Mouse (Mus musculus) ES-Bruce4 (cell line): Measurements from ENCODE around the gene Arrdc1. TPM values are rescaled to one million over a fixed set of nuclear protein-coding genes. Genes with fewer than 3 reads are reported as not detected.

Source experiments
- H3K27ac ChIP-seq: 2 replicates; pipeline ENCODE4 v1.5.1; 2012; ENCODE audit warnings: low read length, inconsistent platforms; ENCODE audit not compliant: insufficient read depth
- H3K27me3 ChIP-seq: 2 replicates; pipeline ENCODE4 v1.6.1; 2012; ENCODE audit warnings: mild to moderate bottlenecking, low read length, inconsistent platforms; ENCODE audit not compliant: control insufficient read depth, poor library complexity, insufficient read depth, severe bottlenecking
- H3K36me3 ChIP-seq: 2 replicates; pipeline ENCODE4 v1.6.1; 2012; ENCODE audit warnings: inconsistent platforms, mild to moderate bottlenecking, low read length, moderate library complexity; ENCODE audit not compliant: control insufficient read depth, poor library complexity, insufficient read depth, severe bottlenecking
- H3K4me1 ChIP-seq: one replicate; pipeline ENCODE4 v1.8.1; 2011; ENCODE audit warnings: low read length; ENCODE audit not compliant: control insufficient read depth, insufficient read depth
- H3K4me3 ChIP-seq: 2 replicates; pipeline ENCODE4 v1.5.1; 2011; ENCODE audit warnings: low read depth, mild to moderate bottlenecking, low read length
- H3K9ac ChIP-seq: 2 replicates; pipeline ENCODE4 v1.6.1; 2012; ENCODE audit warnings: low read depth, mild to moderate bottlenecking, inconsistent platforms; ENCODE audit not compliant: poor library complexity, severe bottlenecking
- H3K9me3 ChIP-seq: replicated peaks from 2 replicates; pipeline ENCODE4 v1.6.1; 2012; ENCODE audit warnings: mild to moderate bottlenecking, low read length, inconsistent platforms; ENCODE audit not compliant: control insufficient read depth, poor library complexity, insufficient read depth, severe bottlenecking
- CTCF ChIP-seq: IDR thresholded peaks from one replicate; pipeline ENCODE4 v1.8.1; 2011; ENCODE audit warnings: low read depth, low read length
- EP300 ChIP-seq: IDR thresholded peaks from 2 replicates; pipeline ENCODE4 v1.6.1; 2011; ENCODE audit warnings: low read depth, low read length; ENCODE audit not compliant: insufficient read depth
- POLR2A ChIP-seq: IDR thresholded peaks from one replicate; pipeline ENCODE4 v1.8.1; 2011; ENCODE audit warnings: low read length; ENCODE audit not compliant: insufficient read depth
- polyA plus RNA-seq: library from polyadenylated mRNA; stranded (reverse); fragments of >200 nt; gene quantifications from 2 replicates; pipeline ENCODE4 v1.2.4, GENCODE M21; 2011; ENCODE audit warnings: low read depth; ENCODE audit not compliant: missing spikeins, insufficient read depth, insufficient read length

Gene Arrdc1
- polyA plus RNA-seq, 1 experiment: 26.9 TPM

- H3K4me3 ChIP-seq: no peak overlapping the region
- H3K4me1 ChIP-seq: no peaks in the 10 kb centered on the region
- no peaks in the 10 kb centered on the region for H3K27me3 ChIP-seq
- no peak overlapping the region for H3K27ac ChIP-seq
- H3K9ac ChIP-seq: no peak overlapping the region
- no peaks in the 10 kb centered on the region for H3K36me3 ChIP-seq
- no peaks in the 10 kb centered on the region for H3K9me3 ChIP-seq
- TF ChIP-seq EP300 (no peak), CTCF (no peak), POLR2A (no peak)
Observed at GRCm38 (mm10) chr2:24942092-24942491, 7.0 kb upstream of the Arrdc1 start.

GRCm38 (mm10) chr2:24934441-24934963 lies 550 bp downstream of the Arrdc1 start:
- Histone ChIP-seq H3K27me3 (no peaks in the 10 kb centered on the region), H3K27ac (no peak overlapping the region), H3K9ac (peak overlapping the region; percentile 72), H3K4me3 (peak overlapping the region; percentile 87), H3K4me1 (no peaks in the 10 kb centered on the region), H3K36me3 (no peaks in the 10 kb centered on the region), H3K9me3 (no peaks in the 10 kb centered on the region)
- TF ChIP-seq POLR2A (no peak), CTCF (no peak)

- H3K9ac ChIP-seq: no peak overlapping the region
- no peak for TF ChIP-seq POLR2A
- no peak for TF ChIP-seq CTCF
- H3K4me3 ChIP-seq: no peak overlapping the region
- H3K36me3 ChIP-seq: no peaks in the 10 kb centered on the region
- no peak overlapping the region; the same call in 1 of the 2 replicates for H3K27ac ChIP-seq
- H3K4me1 ChIP-seq: peaks cover 4% of the 10 kb centered on the region
- no peaks in the 10 kb centered on the region for H3K27me3 ChIP-seq
- no peaks in the 10 kb centered on the region for H3K9me3 ChIP-seq
Observed at GRCm38 (mm10) chr2:24929593-24929992, 5.5 kb downstream of the Arrdc1 start.

GRCm38 (mm10) chr2:24929119-24929518 lies 5.9 kb downstream of the Arrdc1 start:
- Histone ChIP-seq H3K4me1 (peaks cover 4% of the 10 kb centered on the region), H3K27me3 (no peaks in the 10 kb centered on the region), H3K9me3 (no peaks in the 10 kb centered on the region), H3K36me3 (no peaks in the 10 kb centered on the region), H3K9ac (no peak overlapping the region), H3K4me3 (no peak overlapping the region), H3K27ac (no peak overlapping the region; the same call in 1 of the 2 replicates)
- no peak for TF ChIP-seq CTCF
- TF ChIP-seq EP300: no peak
- TF ChIP-seq POLR2A: no peak

DNA sequence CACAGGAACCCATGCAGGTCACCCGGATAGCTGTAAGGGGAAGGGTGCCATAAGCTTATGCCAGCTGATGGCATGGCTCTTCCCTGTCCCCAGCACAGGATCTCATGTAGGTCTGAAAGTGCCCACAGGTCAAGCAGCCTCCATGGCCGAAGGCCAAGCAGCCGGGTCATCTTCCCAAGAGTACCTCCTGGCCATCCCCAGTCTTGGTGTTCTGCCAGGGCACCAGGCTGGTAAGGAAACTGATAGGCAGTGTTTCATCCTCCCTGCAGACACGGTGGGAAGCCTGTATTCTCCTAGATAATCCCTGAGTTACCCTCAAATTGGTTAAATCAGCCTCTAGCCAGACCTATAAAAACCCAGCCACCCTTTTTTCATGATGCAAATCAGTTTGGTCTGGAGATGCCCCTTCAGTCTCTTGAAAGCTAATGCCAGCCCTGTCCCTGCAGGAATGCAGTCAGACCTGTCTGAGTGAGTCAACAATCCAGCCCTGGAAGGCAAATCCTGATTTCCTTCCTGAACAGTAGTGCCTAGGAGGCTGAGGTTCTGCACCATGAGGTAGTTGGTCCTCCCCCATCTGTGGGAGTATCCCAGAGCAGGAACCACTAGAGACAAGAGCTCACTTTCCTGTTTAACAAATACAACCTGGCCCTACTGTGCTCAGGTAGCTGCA lies 7.1 kb downstream of the Arrdc1 start:
- Histone ChIP-seq H3K4me1 (peaks cover 4% of the 10 kb centered on the region), H3K9ac (no peak overlapping the region), H3K4me3 (no peak overlapping the region), H3K9me3 (no peaks in the 10 kb centered on the region), H3K27ac (peak overlapping the region; percentile 51), H3K27me3 (no peaks in the 10 kb centered on the region), H3K36me3 (no peaks in the 10 kb centered on the region)
- peak; percentile 69 for TF ChIP-seq EP300
- no peak for TF ChIP-seq POLR2A
- no peak for TF ChIP-seq CTCF

DNA sequence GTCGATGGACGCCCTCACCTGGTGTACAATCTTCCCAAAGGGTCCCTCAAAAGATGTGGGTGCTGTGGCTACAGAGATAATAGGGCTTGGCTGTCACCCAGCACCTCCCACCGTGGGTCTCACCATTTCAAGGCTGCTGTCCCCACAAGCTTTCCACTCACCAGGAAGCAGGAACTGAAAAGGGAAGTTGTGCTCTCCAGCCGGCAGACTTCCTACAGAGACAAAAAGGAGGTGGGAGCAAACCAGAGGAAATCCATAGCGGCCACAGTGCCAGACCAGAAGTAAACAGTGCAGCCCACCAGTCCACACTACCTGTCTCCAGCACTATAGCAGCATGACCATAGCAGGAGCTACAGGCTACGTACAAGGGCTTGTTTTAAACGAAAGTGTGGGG lies 8.1 kb downstream of the Arrdc1 start:
- Histone ChIP-seq H3K9ac (no peak overlapping the region), H3K4me1 (peaks cover 4% of the 10 kb centered on the region), H3K27me3 (no peaks in the 10 kb centered on the region), H3K27ac (no peak overlapping the region), H3K36me3 (no peaks in the 10 kb centered on the region), H3K4me3 (no peak overlapping the region), H3K9me3 (no peaks in the 10 kb centered on the region)
- TF ChIP-seq CTCF: no peak
- TF ChIP-seq EP300: no peak
- TF ChIP-seq POLR2A: no peak
